Mouse (Mus musculus) heart, postnatal 25 days (tissue): ENCODE data around the gene Tex2. TPM values are rescaled to one million over a fixed set of nuclear protein-coding genes. Genes with fewer than 3 reads are reported as not detected.
A peak's percentile ranks its signal among the peaks of the same experiment; 100 is the strongest.
"Not testable (repeated sequence)": the region's sequence is repeated elsewhere in the genome, so short reads cannot be mapped to it uniquely, and the experiment has no call there.

Experiments used
- DNase-seq: peaks from one replicate; pipeline ENCODE4 v3.0.0; 2022; ENCODE audit warnings: low spot score
- intact Hi-C: fragments of 180-260 bp; cut with DNase I; formaldehyde crosslinking; loops from one replicate; pipeline ENCODE4 v1.15.1; 2025
- total RNA-seq, 2 experiments: library from RNA; stranded (reverse); gene quantifications; 2 replicates each; pipeline ENCODE4 v1.2.3; 2021

Tex2 gene
- total RNA-seq, 2 experiments from 2014 or later: 45.5 to 46.7 TPM

DNA sequence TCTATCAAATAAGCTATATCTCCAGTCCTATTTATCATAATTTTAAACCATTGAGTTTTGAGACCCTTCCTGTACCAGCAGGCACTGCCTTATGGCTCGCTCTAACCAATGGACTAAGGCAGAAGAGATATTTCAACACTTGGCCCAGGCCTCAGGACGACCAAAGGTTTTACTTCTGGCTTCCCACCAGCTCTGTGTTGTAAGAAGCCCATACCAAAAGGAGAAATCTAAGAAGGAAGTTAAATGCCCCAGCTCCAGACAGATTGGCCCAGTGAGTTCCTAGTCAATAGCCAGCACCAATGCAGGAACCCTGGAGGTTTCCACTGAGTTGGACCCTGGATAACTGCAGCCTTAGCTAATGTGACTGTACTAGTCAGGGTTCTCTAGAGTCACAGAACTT lies 10.4 kb upstream of the Tex2 start:
- DNase-seq: no peak
- intact Hi-C loops: no loop called here

DNA sequence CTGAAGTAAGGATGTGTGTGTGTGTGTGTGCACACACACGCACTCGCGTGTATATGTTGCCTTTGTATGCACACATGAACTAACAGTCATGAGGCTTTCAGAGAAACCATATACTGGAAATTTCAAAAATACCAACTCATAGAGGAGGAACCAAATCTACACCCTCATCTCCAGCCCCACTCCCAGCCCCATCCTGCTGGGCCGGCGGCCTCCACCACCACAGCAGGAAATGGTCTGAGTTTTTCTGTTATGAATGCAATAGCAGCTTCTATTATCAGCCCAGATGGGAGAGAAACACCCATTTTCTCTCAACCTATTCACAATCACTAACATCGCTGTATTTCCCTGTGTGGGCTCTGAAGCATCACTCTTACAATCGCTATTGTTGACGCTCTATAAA lies 8.8 kb upstream of the Tex2 start:
- intact Hi-C loops: no loop called here

DNA sequence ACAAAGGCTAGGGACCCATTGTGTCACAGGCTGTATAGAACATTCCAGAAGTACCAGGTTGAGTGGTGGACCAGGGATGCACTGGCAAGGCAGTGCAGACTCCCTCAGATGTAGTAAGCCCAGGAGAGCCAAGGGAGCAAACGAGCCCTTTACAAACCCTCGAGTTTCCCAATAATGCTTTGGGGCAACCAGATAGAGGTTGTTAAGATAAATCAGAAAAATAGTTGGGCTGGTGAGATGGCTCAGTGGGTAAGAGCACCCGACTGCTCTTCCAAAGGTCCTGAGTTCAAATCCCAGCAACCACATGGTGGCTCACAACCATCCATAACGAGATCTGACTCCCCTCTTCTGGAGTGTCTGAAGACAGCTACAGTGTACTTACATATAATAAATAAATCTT lies 5.5 kb upstream of the Tex2 start:
- DNase-seq: not testable (repeated sequence)
- intact Hi-C loops: loop anchor here (10.0 kb wide), 1 partner anchor 344 kb away; the partner anchor contains the start of genes Smarcd2 and Tcam1

More for the DNA sequence above, 8.8 kb upstream of the Tex2 start:
- no peak for DNase-seq

DNA sequence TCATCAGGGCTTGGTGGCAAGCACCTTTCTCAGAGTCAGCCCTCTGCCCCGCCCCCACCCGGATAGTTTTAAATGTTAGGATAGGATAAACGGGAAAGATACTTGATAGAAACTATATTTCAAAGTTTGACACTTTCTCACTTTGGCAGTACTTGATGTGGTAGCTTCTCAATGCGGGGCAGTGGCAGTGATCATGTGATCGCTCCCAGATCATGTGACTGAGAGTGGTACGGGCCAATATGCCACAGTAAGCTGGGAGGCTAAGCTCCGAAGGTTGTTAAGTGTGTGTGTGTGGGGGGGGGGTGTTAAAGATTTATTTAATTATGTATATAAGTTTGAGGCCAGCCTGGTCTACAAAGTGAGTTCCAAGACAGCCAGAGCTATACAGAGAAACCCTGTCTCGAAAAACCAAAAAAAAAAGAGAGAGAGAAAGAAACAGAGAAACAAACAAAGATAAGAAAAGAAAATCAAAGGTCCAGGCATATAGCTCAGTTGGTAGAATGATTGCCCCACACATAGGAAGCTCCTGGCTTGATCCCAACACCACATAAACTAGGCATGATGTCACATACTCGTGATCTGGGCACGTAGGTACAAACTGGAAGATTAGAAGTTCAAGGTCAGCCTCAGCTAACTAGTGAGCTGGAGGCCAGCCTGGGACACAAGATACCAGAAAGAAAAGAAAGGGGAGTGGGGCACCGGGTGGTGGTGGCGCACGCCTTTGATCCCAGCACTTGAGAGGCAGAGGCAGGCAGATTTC lies 4.8 kb upstream of the Tex2 start:
- DNase-seq: no peak
- intact Hi-C loops: loop anchor here (10.0 kb wide), 1 partner anchor 343 kb away; the partner anchor contains the start of genes Smarcd2 and Tcam1

DNA sequence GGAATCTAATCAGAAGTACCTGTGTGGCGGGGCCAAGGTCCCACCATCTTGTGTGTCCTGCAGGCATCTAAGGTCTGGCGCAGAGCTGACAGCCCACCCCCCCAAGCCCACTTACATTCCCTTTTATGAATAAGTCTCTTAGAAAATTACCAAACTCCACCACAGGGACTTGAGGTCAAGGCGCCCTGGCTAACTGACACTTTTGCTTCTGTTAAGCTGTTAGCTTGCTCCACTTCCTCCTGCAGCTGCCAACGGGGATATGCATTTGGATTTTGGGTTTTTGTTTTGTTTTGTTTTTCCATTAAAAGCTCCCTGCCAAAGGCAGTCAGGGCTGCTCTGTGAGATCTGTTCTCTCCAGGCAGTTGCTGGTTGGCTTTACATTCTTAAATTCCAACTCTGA lies 2.3 kb upstream of the Tex2 start:
- DNase-seq: no peak
- intact Hi-C loops: loop anchor here (10.0 kb wide), 1 partner anchor 341 kb away; the partner anchor contains the start of genes Smarcd2 and Tcam1

DNA sequence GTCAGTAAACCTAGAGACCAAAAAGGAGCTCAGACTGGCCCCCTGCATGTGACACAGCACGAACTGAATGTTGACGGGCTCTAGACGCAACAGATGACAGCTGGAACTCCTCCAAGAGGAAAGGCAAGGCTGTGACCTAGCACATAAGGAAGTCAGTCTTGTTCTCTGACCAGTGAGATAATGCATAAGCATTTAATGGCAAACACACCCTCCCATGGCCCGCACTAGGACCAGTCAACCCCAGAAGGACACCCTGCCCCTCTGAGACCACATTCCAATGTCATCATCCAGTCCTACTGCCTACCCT lies 1.1 kb upstream of the Tex2 start:
- intact Hi-C loops: loop anchor here (5.0 to 10.0 kb wide), 3 partner anchors 112 to 339 kb away; partner anchors contain the start of genes Smarcd2 and Tcam1
- no peak for DNase-seq

DNA sequence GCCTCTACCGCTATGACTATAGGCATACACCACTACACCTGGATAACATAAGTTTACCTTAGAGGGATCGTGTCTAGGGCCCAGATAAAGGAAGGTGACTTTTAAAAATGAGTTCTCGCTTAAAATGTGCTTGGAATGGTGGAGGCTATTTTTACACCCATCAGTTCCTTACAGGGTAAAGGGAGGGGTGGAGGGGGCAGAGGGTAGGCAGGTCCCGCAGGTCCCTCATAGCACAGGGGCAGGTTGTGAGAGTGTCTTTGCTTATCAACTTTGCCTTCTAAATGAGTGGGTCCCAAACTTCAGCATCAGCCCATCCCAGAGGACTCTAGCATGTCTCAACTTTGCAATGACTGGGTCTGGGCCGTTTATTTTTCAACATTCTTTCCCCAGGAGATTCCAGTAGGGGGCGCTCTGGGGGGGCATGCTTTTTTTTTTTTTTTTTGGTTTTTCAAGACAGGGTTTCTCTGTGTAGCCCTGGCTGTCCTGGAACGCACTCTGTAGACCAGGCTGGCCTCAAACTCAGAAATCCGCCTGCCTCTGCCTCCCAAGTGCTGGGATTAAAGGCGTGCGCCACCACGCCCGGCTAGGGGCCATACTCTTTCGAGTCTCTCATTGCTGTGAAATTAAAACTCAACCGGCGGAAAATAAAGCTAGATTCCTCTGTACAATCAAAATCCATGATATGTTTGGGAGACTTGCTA lies 565 bp upstream of the Tex2 start:
- intact Hi-C loops: loop anchor here (5.0 to 10.0 kb wide), 3 partner anchors 111 to 339 kb away; partner anchors contain the start of genes Smarcd2 and Tcam1
- no peak for DNase-seq

DNA sequence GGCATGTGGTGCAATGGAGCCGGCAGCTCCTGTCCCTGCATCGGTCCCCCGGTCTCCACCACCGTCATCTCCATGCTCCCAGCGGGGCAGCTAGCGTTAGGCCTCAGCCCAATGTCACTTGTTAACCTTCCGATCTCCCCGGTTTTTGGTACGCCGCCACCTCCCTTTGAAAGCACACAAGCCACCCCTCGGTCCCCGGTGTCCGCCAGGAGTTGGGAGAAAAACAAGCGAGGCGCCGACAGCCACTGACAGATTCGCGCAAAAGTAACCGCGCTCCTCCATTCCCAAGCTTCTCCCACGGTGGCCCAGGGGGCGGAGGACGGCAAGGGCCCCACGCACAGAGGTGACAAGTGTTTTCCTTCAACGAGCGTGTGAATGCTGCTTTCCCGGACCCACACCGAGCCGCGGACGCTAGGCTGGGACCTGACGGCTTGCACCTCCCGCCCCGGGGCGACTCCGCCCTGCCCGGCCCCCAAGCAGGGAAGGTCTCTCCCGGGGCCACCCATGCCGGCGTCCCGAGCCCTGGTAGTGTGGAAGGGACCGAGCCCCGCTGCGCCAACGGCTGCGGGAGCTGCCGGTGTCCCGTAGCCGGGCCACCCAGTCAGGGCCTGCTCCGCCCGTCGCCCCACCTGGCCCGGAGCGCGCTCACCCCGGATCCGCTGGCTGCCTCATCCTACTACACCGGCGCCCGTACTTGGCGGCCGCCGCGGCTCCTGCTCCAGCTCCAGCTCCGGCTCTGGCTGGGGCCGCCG lies 838 bp downstream of the Tex2 start:
- DNase-seq: peak; percentile 20
- intact Hi-C loops: loop anchor here (5.0 to 10.0 kb wide), 3 partner anchors 110 to 338 kb away; partner anchors contain the start of genes Smarcd2 and Tcam1

DNA sequence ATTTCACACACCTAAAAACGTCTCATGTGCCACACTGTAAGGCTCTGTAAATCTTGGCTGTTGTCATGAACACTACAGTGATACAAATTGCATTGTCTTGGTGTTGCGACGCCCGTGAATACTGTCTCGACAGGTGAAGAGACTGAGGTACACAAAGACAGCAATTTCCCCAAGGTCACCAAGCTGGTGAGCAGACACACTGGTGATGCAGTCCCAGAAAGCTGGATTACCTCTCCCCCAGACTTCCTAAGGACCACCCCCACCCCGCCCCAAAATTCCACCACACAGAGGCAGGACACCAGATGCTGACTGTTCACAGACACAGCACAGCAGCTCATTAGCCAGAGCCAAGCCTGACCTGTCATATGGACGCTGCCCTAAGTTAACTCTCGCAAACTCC lies 3.5 kb downstream of the Tex2 start:
- intact Hi-C loops: loop anchor here (5.0 to 10.0 kb wide), 3 partner anchors 107 to 335 kb away; partner anchors contain the start of genes Smarcd2 and Tcam1
- DNase-seq: no peak

DNA sequence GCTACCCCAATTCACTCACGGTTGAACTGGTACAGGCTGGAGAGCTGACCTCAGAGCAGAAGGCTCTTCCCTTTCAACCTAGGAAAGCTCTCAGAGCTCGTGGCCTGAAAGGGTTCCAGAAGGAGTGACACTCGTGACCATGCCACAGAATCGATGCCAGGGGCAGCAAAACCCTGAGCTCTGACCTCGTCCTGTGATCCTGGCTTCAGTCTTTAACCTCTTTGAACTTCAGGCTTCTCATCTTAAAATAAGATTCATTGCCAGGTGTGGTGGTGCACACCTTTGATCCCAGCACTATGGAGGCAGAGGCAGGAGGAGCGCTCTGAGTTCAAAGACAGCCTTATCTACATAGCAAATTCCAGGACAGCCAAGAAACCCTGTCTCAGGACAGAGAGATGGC lies 5.9 kb downstream of the Tex2 start:
- intact Hi-C loops: no loop called here
- no peak for DNase-seq

DNA sequence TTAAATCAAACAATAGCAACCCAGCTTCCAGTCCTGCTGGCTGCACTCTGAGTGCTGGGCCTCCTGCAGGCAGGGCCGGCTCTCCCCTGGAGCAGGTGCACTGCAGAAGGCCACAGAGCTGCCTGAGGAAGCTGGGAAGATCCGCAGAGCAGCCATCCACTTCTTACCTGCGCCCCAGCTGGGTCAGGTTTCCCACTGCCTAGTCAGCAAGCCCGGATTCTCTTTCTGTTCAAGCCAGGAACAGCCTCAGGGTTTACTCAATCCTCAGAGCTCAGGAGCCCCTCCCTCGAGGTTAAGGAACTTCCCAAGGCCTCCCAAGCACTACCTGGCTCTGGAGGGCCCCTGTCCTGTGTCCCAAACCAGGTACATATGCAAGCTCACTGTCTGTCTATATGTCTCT lies 7.2 kb downstream of the Tex2 start:
- intact Hi-C loops: no loop called here
- no peak for DNase-seq

DNA sequence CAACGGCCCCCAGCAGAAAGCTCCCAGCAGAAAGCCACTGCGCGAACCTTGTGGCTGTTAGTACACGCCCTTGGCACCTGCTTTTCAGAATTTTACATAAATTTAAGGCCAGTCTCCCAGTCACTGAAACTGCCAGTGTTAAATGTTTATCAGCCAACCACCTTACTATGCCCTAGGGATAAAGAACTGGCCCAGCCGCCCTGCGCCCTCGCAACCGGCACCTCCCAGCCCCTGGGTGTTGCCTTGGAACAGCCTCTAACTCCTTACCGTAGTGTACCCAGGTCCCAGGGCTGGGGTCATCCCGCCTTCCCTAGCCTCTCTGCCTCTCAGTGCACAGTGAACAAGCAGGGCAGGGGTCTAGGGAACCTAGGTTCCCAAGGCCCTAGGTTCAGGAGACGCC lies 10.0 kb downstream of the Tex2 start:
- no peak for DNase-seq
- intact Hi-C loops: no loop called here

DNA sequence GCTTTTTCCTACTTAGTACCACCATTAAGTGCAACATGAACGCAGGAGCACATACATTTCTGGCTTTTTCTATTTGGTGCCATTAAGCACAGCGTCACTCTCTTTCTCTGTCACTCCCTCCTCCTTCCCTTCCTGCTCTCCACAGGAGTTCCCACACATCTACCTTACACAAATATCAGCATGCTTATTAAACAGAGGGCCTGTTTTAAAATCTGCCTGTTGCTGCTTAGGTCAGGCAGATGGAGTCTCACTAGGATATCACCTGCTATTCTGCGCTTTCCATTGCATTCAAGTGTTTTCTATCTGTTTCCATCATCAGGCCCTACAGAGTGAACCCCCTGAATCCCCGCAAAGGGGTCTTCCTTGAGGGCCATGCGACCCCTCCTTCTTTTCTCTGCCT lies 13.1 kb downstream of the Tex2 start:
- intact Hi-C loops: no loop called here
- no peak for DNase-seq

DNA sequence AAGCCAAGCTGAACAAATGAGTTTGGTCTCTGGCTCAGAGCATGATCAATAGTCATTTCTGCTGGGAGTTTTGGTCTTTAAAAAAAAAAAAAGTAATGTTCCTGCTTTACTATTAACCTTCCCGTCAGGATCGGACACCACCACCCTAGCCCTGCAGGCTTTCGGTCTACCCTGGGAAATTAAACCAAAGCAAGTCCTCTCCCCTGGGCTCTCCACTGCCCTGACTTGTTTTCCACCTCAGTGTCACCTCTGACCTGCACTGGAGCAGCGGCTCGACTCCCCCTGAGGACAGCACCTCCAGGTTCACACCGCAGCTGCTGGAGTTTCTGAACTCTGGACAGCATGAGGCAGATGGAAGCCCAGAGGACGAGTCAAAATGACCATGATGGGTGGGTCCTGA lies 13.9 kb downstream of the Tex2 start:
- intact Hi-C loops: no loop called here
- no peak for DNase-seq

DNA sequence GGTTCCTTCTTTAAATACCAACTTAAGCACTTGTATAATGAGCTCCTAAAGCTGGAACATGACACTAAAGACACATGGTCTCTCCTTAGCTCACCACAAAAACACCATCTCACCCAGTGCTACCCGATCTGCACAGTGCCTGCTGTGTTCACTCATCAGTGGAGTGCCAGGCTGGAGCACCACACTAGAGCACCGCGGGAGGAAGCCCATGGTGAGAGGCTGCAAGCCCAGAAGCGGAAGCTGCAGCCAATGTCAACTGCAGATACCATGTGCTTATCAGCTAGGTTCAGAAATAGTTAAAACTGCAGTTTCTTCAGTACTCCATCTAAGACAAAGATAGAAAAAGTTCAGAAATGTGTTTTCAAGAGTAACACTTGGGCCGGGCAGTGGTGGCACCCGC lies 14.9 kb downstream of the Tex2 start:
- intact Hi-C loops: no loop called here
- no peak for DNase-seq

DNA sequence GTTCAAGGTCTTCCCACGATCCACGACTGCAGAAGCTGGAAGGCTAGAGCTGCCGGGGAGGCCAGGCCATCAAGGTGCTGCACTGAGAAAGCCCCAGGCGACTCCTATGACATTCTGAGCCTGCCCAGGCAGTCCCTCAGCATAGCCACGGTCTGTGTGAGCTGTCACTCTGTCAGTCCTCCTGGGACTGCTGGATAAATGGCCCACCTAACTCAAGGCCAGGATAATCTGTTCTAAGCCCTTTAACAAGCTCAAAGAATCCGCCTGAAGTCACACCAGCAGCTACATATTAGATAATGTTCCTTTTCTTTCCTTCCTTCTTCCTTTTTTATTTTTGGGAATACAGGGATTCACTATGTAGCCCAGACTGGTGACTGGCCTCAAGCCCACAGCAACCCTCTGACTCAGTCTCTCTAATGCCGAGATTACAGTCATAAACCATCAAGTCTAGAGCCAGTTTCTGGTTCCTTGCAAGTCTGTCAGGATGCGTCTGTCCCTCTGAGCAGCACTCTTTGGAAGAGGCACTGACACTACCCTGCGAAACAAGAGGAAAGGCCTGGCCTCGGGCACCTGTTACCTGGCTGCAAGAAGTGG lies 15.4 kb downstream of the Tex2 start:
- no peak for DNase-seq
- intact Hi-C loops: no loop called here

DNA sequence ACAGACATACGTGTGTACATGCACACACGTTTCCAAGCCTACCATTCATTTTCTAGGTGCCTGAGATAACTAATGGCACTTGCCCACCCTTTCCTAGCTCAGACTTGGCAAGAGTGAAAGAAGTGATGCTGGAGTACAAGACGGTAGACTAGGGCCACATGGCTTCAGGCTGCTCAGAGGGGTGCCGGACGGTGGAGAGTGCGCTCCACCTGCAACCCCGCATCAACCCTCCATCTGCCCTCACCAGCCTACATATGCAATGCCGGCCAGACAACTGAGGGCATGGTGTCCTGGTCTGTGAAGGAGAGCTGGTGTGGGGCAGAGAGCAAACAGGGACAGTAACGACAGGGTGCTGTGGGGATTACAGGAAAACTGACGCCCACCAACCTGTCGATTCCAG lies 22.0 kb downstream of the Tex2 start:
- intact Hi-C loops: no loop called here
- no peak for DNase-seq

DNA sequence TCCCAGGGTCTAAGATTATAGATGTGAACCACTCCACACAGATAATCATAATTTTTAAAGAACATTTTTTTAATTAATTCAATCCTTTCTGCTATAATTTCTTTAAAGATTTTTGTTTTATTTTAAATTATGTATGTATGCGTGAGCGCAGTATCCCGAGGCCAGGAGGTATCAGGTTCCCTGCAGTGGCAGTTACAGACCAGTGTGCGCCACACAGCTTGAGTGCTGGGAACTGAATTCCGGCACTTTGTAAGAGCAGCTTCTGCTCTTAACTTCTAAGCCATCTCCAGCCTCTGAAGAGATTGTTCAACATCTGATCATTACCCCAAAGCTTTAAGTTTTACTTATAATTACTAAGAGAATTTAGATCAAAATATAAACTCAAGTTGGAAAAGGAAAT lies 23.1 kb downstream of the Tex2 start:
- intact Hi-C loops: no loop called here
- DNase-seq: no peak

DNA sequence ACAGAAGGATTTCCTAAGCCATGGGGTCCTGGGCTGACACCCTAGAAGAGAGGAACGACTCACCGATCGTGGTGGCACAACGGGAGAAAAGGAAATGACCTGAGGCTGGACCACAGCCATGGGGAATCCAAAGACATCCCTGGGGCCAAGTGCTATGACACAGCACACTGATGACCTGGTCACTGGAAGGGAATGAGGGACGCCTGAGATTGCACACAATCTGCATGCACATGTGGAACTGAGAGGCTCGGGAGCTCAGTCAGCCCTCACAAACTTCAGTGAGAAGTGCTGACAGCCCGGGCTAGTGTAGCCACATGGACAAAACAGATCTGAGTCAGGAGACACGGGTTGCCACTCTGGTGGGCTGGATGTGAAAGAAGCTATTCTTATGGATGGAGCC lies 24.4 kb downstream of the Tex2 start:
- intact Hi-C loops: no loop called here
- no peak for DNase-seq
